Mouse (Mus musculus): ENCODE measurements around the gene Polg2.

The Polg2 gene

DNA sequence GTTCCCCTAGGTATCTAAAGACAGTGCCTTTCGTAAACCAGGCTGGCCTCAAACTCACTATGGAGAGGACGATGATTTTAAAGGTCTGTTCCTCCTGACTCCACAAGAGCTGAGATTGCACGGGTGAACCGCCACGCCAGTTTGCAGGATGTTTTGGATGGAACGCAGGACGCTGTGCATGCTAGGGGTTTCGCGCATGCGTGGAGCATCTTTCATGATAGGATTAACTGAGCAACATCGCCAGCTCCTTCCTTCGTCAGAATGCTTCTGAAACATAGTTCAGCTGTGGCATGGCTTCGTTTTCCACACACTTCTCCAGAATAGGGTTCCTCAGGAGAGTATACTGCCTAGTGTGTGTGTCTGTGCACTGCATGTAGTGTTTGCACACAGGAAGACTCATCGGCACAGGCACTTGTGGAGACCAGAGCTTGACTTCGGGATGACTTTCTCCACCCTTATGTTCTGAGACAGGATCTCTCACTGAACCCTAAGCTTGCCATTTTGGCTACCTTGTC lies 55.7 kb downstream of the Polg2 start:
- no peak for DNase-seq

GRCm38 (mm10) chr11:106722831-106723361 lies 56.4 kb downstream of the Polg2 start:
- no peak for DNase-seq

- no peak for DNase-seq
Measured at GRCm38 (mm10) chr11:106720379-106720778, 59.0 kb downstream of the Polg2 start.

Data from cerebellum, adult 11-12 months (tissue).